Mouse (Mus musculus) CH12.LX (cell line): ENCODE data around the gene Lmo7. TPM values are rescaled to one million over a fixed set of nuclear protein-coding genes. Genes with fewer than 3 reads are reported as not detected.

ENCODE experiments used
- DNase-seq: peaks from one replicate; pipeline ENCODE4 v3.0.0-alpha.2; 2013; ENCODE audit errors: extremely low read depth
- H3K27ac ChIP-seq: 2 replicates; pipeline ENCODE4 v1.5.1; 2012; ENCODE audit warnings: low read depth, mild to moderate bottlenecking, control low read depth, moderate library complexity; ENCODE audit not compliant: insufficient read depth
- H3K27me3 ChIP-seq: replicated peaks from 2 replicates; pipeline ENCODE3; 2012; ENCODE audit warnings: inconsistent platforms
- H3K36me3 ChIP-seq, 2 experiments: replicated peaks in 1 of 2; 2 replicates each; pipeline versions ENCODE3 to v1.6.1; 2012; ENCODE audit warnings: inconsistent platforms in 1 of 2, low read length in 1 of 2, mild to moderate bottlenecking in 1 of 2, mixed read lengths in 1 of 2, moderate library complexity in 1 of 2; ENCODE audit not compliant: control insufficient read depth in 1 of 2, insufficient read depth in 1 of 2
- H3K4me1 ChIP-seq, 2 experiments: 2 replicates each; pipeline ENCODE4 v1.6.1; 2012; ENCODE audit warnings: inconsistent platforms in 1 of 2, moderate library complexity in 1 of 2; ENCODE audit not compliant: insufficient read depth in 2 of 2, control insufficient read depth in 1 of 2
- H3K4me2 ChIP-seq: 2 replicates; pipeline ENCODE4 v1.6.1; 2012; ENCODE audit warnings: low read depth, mild to moderate bottlenecking, control low read depth; ENCODE audit not compliant: poor library complexity, insufficient read depth, severe bottlenecking
- H3K4me3 ChIP-seq, 3 experiments: fragments of 150-350 bp in 1 of 3; sonication (generic) in 1 of 3; replicated peaks in 1 of 3; 2 replicates each; pipeline versions ENCODE3 to v1.5.1; 2011 to 2012; ENCODE audit warnings: low read depth in 2 of 3, low read length in 2 of 3, mild to moderate bottlenecking in 2 of 3, moderate library complexity in 2 of 3, control low read depth in 1 of 3, improper control_type of control experiment in 1 of 3, inconsistent platforms in 1 of 3, mixed read lengths in 1 of 3; ENCODE audit not compliant: poor library complexity in 1 of 3
- H3K79me2 ChIP-seq: replicated peaks from 2 replicates; pipeline ENCODE4 v1.6.1; 2012; ENCODE audit warnings: mild to moderate bottlenecking, moderate library complexity; ENCODE audit not compliant: control insufficient read depth, poor library complexity, insufficient read depth, severe bottlenecking; ENCODE audit errors: extremely low read depth
- H3K9ac ChIP-seq: 2 replicates; pipeline ENCODE4 v1.6.1; 2012; ENCODE audit warnings: low read depth, mild to moderate bottlenecking, control low read depth, moderate library complexity; ENCODE audit not compliant: insufficient read depth
- H3K9me3 ChIP-seq: replicated peaks from 2 replicates; pipeline ENCODE3; 2012; ENCODE audit warnings: low read length, inconsistent platforms, mixed read lengths
- CHD1 ChIP-seq: IDR thresholded peaks from 2 replicates; pipeline ENCODE4 v1.6.1; 2012; ENCODE audit warnings: low read depth, low read length, improper control_type of control experiment, inconsistent platforms
- CHD2 ChIP-seq: IDR thresholded peaks from 2 replicates; pipeline ENCODE4 v1.6.1; 2011; ENCODE audit warnings: low read length, improper control_type of control experiment
- CTCF ChIP-seq, 2 experiments: IDR thresholded peaks in 1 of 2; conservative IDR thresholded peaks in 1 of 2; 2 replicates each; pipeline ENCODE4 v1.5.1; 2011 to 2012; ENCODE audit warnings: low read depth in 2 of 2, low read length in 2 of 2, improper control_type of control experiment in 1 of 2, inconsistent platforms in 1 of 2, mild to moderate bottlenecking in 1 of 2, moderate library complexity in 1 of 2
- ELF1 ChIP-seq: IDR thresholded peaks from 2 replicates; pipeline ENCODE4 v1.6.1; 2014; ENCODE audit warnings: low read depth, mild to moderate bottlenecking, inconsistent platforms, low read length, improper control_type of control experiment
- ETS1 ChIP-seq: conservative IDR thresholded peaks from 2 replicates; pipeline ENCODE4 v1.6.1; 2012; ENCODE audit warnings: low read depth, mild to moderate bottlenecking, inconsistent platforms, low read length, improper control_type of control experiment, moderate library complexity
- GABPA ChIP-seq: IDR thresholded peaks from 2 replicates; pipeline ENCODE4 v1.6.1; 2012; ENCODE audit warnings: low read depth, low read length, improper control_type of control experiment, inconsistent platforms; ENCODE audit not compliant: insufficient replicate concordance
- HCFC1 ChIP-seq: IDR thresholded peaks from 2 replicates; pipeline ENCODE4 v1.6.1; 2012; ENCODE audit warnings: low read depth, mild to moderate bottlenecking, inconsistent platforms, low read length, improper control_type of control experiment
- JUN ChIP-seq: IDR thresholded peaks from 2 replicates; pipeline ENCODE4 v1.6.1; 2011; ENCODE audit warnings: low read depth, mild to moderate bottlenecking, low read length, improper control_type of control experiment, moderate library complexity; ENCODE audit not compliant: insufficient read depth
- JUND ChIP-seq: conservative IDR thresholded peaks from 2 replicates; pipeline ENCODE4 v1.6.1; 2011; ENCODE audit warnings: low read depth, low read length, improper control_type of control experiment
- KAT2A ChIP-seq: IDR thresholded peaks from 2 replicates; pipeline ENCODE4 v1.6.1; 2012; ENCODE audit warnings: low read length, improper control_type of control experiment, inconsistent platforms; ENCODE audit not compliant: insufficient replicate concordance
- MEF2A ChIP-seq: IDR thresholded peaks from 2 replicates; pipeline ENCODE4 v1.6.1; 2014; ENCODE audit warnings: low read depth, mild to moderate bottlenecking, inconsistent platforms, low read length, improper control_type of control experiment, borderline replicate concordance
- MXI1 ChIP-seq: IDR thresholded peaks from 2 replicates; pipeline ENCODE4 v1.6.1; 2011; ENCODE audit warnings: mild to moderate bottlenecking, low read depth, low read length, improper control_type of control experiment
- NRF1 ChIP-seq: IDR thresholded peaks from 2 replicates; pipeline ENCODE4 v1.6.1; 2014; ENCODE audit warnings: low read depth, mild to moderate bottlenecking, inconsistent platforms, low read length, improper control_type of control experiment, moderate library complexity
- PAX5 ChIP-seq: IDR thresholded peaks from 2 replicates; pipeline ENCODE4 v1.6.1; 2012; ENCODE audit warnings: low read length, inconsistent platforms, mixed read lengths
- POLR2AphosphoS2 ChIP-seq: IDR thresholded peaks from 2 replicates; pipeline ENCODE4 v1.6.1; 2011; ENCODE audit warnings: low read depth, low read length, improper control_type of control experiment
- RAD21 ChIP-seq: IDR thresholded peaks from 2 replicates; pipeline ENCODE4 v1.6.1; 2011; ENCODE audit warnings: low read depth, mild to moderate bottlenecking, low read length, improper control_type of control experiment, moderate library complexity
- RCOR1 ChIP-seq: conservative IDR thresholded peaks from 2 replicates; pipeline ENCODE4 v1.6.1; 2012; ENCODE audit warnings: low read depth, mild to moderate bottlenecking, inconsistent platforms, low read length, improper control_type of control experiment
- SIN3A ChIP-seq: IDR thresholded peaks from 2 replicates; pipeline ENCODE4 v1.6.1; 2012; ENCODE audit warnings: low read length, improper control_type of control experiment, inconsistent platforms
- TBP ChIP-seq: conservative IDR thresholded peaks from 2 replicates; pipeline ENCODE4 v1.6.1; 2011; ENCODE audit warnings: low read depth, low read length, improper control_type of control experiment
- UBTF ChIP-seq: IDR thresholded peaks from 2 replicates; pipeline ENCODE4 v1.6.1; 2012; ENCODE audit warnings: low read depth, mild to moderate bottlenecking, inconsistent platforms, low read length, improper control_type of control experiment, moderate library complexity
- USF1 ChIP-seq: IDR thresholded peaks from 2 replicates; pipeline ENCODE4 v1.6.1; 2014; ENCODE audit warnings: low read depth, mild to moderate bottlenecking, inconsistent platforms, low read length, improper control_type of control experiment
- ZC3H11A ChIP-seq: IDR thresholded peaks from 2 replicates; pipeline ENCODE4 v1.6.1; 2012; ENCODE audit warnings: low read depth, mild to moderate bottlenecking, inconsistent platforms, low read length, improper control_type of control experiment
- ZMIZ1 ChIP-seq: IDR thresholded peaks from 2 replicates; pipeline ENCODE4 v1.6.1; 2012; ENCODE audit warnings: low read depth, mild to moderate bottlenecking, inconsistent platforms, low read length, improper control_type of control experiment
- ZNF384 ChIP-seq: IDR thresholded peaks from 2 replicates; pipeline ENCODE4 v1.6.1; 2012; ENCODE audit warnings: low read depth, low read length, improper control_type of control experiment, inconsistent platforms
- dilution Hi-C: fragments of 300-500 bp; cut with MboI; formaldehyde crosslinking; loops from 2 replicates; pipeline ENCODE4 v1.14.3; 2020; ENCODE audit warnings: low sequenced_read_pairs; ENCODE audit not compliant: extremely low pct_unique_long_range_greater_than_20kb, extremely low pct_ligation_motif_present
- in situ Hi-C: fragments of 300-500 bp; cut with MboI; formaldehyde crosslinking; loops from 3 replicates; pipeline ENCODE4 v1.14.3; 2019; ENCODE audit warnings: low sequenced_read_pairs, low pct_ligation_motif_present, low pct_unique_long_range_greater_than_20kb, mixed read lengths
- polyA plus RNA-seq: library from polyadenylated mRNA; unstranded; fragments of >175 nt; gene quantifications from 2 replicates; pipeline ENCODE4 v1.2.1, GENCODE M21; 2012; ENCODE audit warnings: low read depth; ENCODE audit not compliant: insufficient read length
- total RNA-seq, 2 experiments: library from RNA; depleted of rRNA; stranded (reverse); fragments of 300-350 nt in 1 of 2; fragments of >200 nt in 1 of 2; gene quantifications; 2 replicates each; pipeline ENCODE4 v1.2.3; 2012 to 2014

Lmo7 gene
- total and polyA plus RNA-seq, 3 experiments, result 5.0 to 11.9 (median 8.3) TPM

- no peaks in the 10 kb centered on the region for H3K79me2 ChIP-seq
- no peak overlapping the region for H3K9ac ChIP-seq
- H3K4me1 ChIP-seq, result no peaks in the 10 kb centered on the region
- dilution Hi-C loops, result no loop called here
- no peak for TF ChIP-seq CHD2
- no peak for TF ChIP-seq RCOR1
- no peak for TF ChIP-seq GABPA
- TF ChIP-seq KAT2A, result no peak
- TF ChIP-seq ZMIZ1, result no peak
- no peak for TF ChIP-seq MXI1
- TF ChIP-seq USF1, result no peak
- no peak for TF ChIP-seq CHD1
- peaks cover 0 to 14% of the 10 kb centered on the region in 2 experiments for H3K36me3 ChIP-seq
- H3K4me3 ChIP-seq, result no peak overlapping the region
- no peaks in the 10 kb centered on the region for H3K27me3 ChIP-seq
- DNase-seq, result no peak
- no peak overlapping the region for H3K27ac ChIP-seq
- H3K9me3 ChIP-seq, result no peaks in the 10 kb centered on the region
- no peak overlapping the region for H3K4me2 ChIP-seq
- in situ Hi-C loops, result no loop called here
Observed at GRCm38 (mm10) chr14:101903722-101904121, 174.0 kb downstream of the Lmo7 start.

- H3K36me3 ChIP-seq, result no peaks in the 10 kb centered on the region
- dilution Hi-C loops, result no loop called here
- no peaks in the 10 kb centered on the region for H3K9me3 ChIP-seq
- no peak overlapping the region for H3K27ac ChIP-seq
- DNase-seq, result no peak
- no peak overlapping the region for H3K9ac ChIP-seq
- H3K4me2 ChIP-seq, result no peak overlapping the region
- H3K4me3 ChIP-seq, result no peak overlapping the region
- no peaks in the 10 kb centered on the region for H3K27me3 ChIP-seq
- H3K4me1 ChIP-seq, result no peaks in the 10 kb centered on the region
- H3K79me2 ChIP-seq, result no peaks in the 10 kb centered on the region
- in situ Hi-C loops, result no loop called here
- TF ChIP-seq GABPA (no peak), MXI1 (no peak), CHD2 (no peak), HCFC1 (no peak), UBTF (no peak)
Observed at GRCm38 (mm10) chr14:101911983-101912382, 182.2 kb downstream of the Lmo7 start.

DNA sequence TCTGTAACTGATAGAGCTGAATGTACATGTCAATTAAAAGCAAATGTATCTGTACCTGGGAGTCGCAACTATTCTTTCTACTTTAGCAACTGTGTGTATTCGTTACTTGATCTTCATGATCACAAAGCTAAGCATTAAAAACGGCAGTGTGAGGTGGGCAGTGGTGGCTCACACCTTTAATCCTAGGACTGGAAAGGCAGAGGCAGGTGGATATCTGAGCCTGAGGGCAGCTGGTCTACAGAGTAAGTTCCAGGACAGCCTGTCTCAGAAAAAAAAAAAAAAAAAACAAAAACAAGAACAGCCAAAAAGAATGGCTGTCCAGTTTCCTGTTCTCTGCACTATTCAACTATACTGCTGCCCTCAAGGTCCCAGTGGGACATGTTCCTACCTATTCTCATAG is 182.6 kb downstream of the Lmo7 start:
- Histone ChIP-seq H3K9ac (no peak overlapping the region), H3K36me3 (no peaks in the 10 kb centered on the region), H3K9me3 (no peaks in the 10 kb centered on the region), H3K4me2 (no peak overlapping the region), H3K4me3 (no peak overlapping the region), H3K79me2 (no peaks in the 10 kb centered on the region), H3K27ac (no peak overlapping the region), H3K4me1 (no peaks in the 10 kb centered on the region), H3K27me3 (no peaks in the 10 kb centered on the region)
- no peak for DNase-seq
- dilution Hi-C loops (no loop called here), in situ Hi-C loops (no loop called here)
- TF ChIP-seq JUND (no peak), ETS1 (no peak), UBTF (no peak), ZNF384 (no peak), JUN (no peak), MEF2A (no peak), RAD21 (no peak), PAX5 (no peak), KAT2A (no peak), NRF1 (no peak), TBP (no peak), GABPA (no peak), CTCF (conservative IDR thresholded peaks at IDR 0.05 in 1 of 2, IDR thresholded peaks at IDR 0.05 in 1 of 2; ENCODE audit: low read depth in 2 of 2, low read length in 2 of 2) (no peak), CHD1 (no peak), HCFC1 (no peak), POLR2AphosphoS2 (no peak), SIN3A (no peak), ELF1 (no peak), ZC3H11A (no peak)
